Mouse (Mus musculus): ENCODE measurements around the gene Haus8.

DNA sequence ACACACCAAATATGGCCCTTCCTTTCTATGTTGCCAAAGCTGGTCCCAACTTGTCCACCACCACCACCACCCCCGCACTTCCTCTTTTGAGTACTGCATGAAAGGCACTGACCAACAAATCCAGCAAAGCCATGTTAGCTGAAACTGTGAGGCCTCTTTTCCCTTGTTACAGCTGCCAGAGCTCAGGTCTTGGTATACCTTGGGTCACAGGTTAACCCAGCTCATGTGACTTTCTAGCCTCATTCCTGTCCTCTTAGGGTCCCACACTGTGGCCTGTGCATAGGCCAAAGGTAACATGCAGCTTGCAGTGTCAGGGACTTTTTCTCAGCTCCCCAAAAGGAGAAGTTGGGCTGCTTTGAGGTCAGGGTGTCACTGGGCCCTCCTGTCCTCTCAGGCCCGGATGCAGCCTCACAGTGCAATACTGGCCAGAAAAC lies 23.5 kb upstream of the Haus8 start:
- no peak for TF ChIP-seq CTCF (IDR thresholded peaks at IDR 0.05; ENCODE audit: borderline replicate concordance, insufficient read depth, low read length)
- no peak for TF ChIP-seq POLR2A (IDR thresholded peaks at IDR 0.05; ENCODE audit: low read depth, low read length)
